7 mouse cellular contexts compared by ENCODE assay signal in genomic region chr6:48738961-48739779, GRCm38 (mm10). TPM values are rescaled to one million over a fixed set of nuclear protein-coding genes. Genes with fewer than 3 reads are reported as not detected.
DNase-seq lines count a peak whose midpoint lies in the region; ATAC-seq lines count a peak whose summit lies in the region.

Gene Gimap1 (plus strand): TSS chr6:48739054.

- peak within 1 kb of the TSS; percentile 21 for H3K4me3 ChIP-seq in heart, embryonic 11.5 days (ENCODE audit: low read depth, low read length)

- peaks cover 11% of the 10 kb centered on the region for H3K4me1 ChIP-seq in heart, embryonic 11.5 days (ENCODE audit: control insufficient read depth, insufficient read depth, low read length)

- H3K36me3 ChIP-seq in heart, embryonic 11.5 days (ENCODE audit: control insufficient read depth, insufficient read depth, low read length) = no peaks in the 10 kb centered on the region

- H3K9ac ChIP-seq in heart, embryonic 11.5 days (ENCODE audit: low read depth, low read length) = 0 out of 2 replicates have a peak within 1 kb of the TSS, but pooled peaks have one; percentile 0

- H3K4me2 ChIP-seq in heart, embryonic 11.5 days = peak within 1 kb of the TSS; percentile 45

- H3K27ac ChIP-seq in heart, embryonic 11.5 days (ENCODE audit: low read depth, low read length) = peak within 1 kb of the TSS; percentile 16; the same call in 1 of the 2 replicates

- H3K9me3 ChIP-seq in heart, embryonic 11.5 days (replicated peaks; ENCODE audit: control insufficient read depth, low read length) = no peaks in the 10 kb centered on the region

- peaks cover 23% of the 10 kb centered on the region for H3K27me3 ChIP-seq in heart, embryonic 11.5 days (ENCODE audit: control insufficient read depth, insufficient read depth, low read length)

- no peak for ATAC-seq in heart, embryonic 11.5 days (replicated peaks; ENCODE audit: insufficient number of reproducible peaks, low FRiP score, low TSS enrichment)

- 52% methylated on average over 15 of the region's 15 CpGs for whole genome bisulfite sequencing in heart, embryonic 11.5 days (ENCODE audit: insufficient replicate concordance)

- peak; percentile 24 for DNase-seq in adrenal gland, postnatal 25 days
- DNase-seq in kidney, postnatal 25 days = peak; percentile 64 to 70
- peak; percentile 62 to 71 for DNase-seq in natural killer cell, adult 2 months (ENCODE audit: low spot score in 2 of 2)
- DNase-seq in right cerebral cortex, adult 18-20 months = no peak
- DNase-seq in cerebellum, postnatal 14 days = no peak
- DNase-seq in left cerebral cortex, adult 11 months (ENCODE audit: low spot score) = no peak

RNA-seq across cellular contexts. Expression of gene Gimap1, which starts in this region (rescaled TPM):
- total RNA-seq in adrenal gland, postnatal 25 days (2021) = 12.9 and 15.5 TPM in 2 replicates
- polyA plus RNA-seq in heart, embryonic 11.5 days (2014; fragmentation: Nextera tagmentation; extraction: Ambion mirVana) = 17.6 and 22.5 TPM in 2 replicates

Comparison
In these comparisons a context has a peak if more than half of its experiments do, and no peak if none do; other contexts are left out.
1. DNase-seq: peak in adrenal gland, postnatal 25 days (single experiment), kidney, postnatal 25 days (2 of 2) and natural killer cell, adult 2 months (2 of 2); none in right cerebral cortex, adult 18-20 months (single experiment), cerebellum, postnatal 14 days (0 of 2) and left cerebral cortex, adult 11 months (single experiment).